Mouse (Mus musculus) heart, postnatal 0 days (tissue): Measurements from ENCODE around the gene Tceal7. TPM values are rescaled to one million over a fixed set of nuclear protein-coding genes. Genes with fewer than 3 reads are reported as not detected.

Source experiments
- ATAC-seq: fragments of 200-750 bp; cut with Nextera tagmentation; 2 replicates; pipeline ENCODE4 v1.8.0; 2017; ENCODE audit warnings: low read depth, moderate number of reproducible peaks, moderate library complexity; ENCODE audit not compliant: insufficient read depth
- DNase-seq: peaks from one replicate; pipeline ENCODE4 v3.0.0-alpha.2; 2016; ENCODE audit warnings: low spot score
- H3K27ac ChIP-seq: fragments of 300-500 bp; sonication (generic); 2 replicates; pipeline ENCODE4 v1.5.1; 2014; ENCODE audit warnings: low read depth, mild to moderate bottlenecking
- H3K27me3 ChIP-seq: fragments of 300-500 bp; sonication (generic); 2 replicates; pipeline ENCODE4 v1.6.1; 2014; ENCODE audit warnings: low read length, mixed read lengths; ENCODE audit not compliant: control insufficient read depth, insufficient read depth
- H3K36me3 ChIP-seq: fragments of 300-500 bp; sonication (generic); replicated peaks from 2 replicates; pipeline ENCODE4 v1.6.1; 2014; ENCODE audit warnings: low read length, mixed read lengths; ENCODE audit not compliant: control insufficient read depth, insufficient read depth
- H3K4me1 ChIP-seq: fragments of 300-500 bp; sonication (generic); 2 replicates; pipeline ENCODE4 v1.6.1; 2014; ENCODE audit warnings: antibody characterized with exemption; ENCODE audit not compliant: control insufficient read depth, insufficient read depth
- H3K4me2 ChIP-seq: fragments of 300-500 bp; sonication (generic); 2 replicates; pipeline ENCODE4 v1.6.1; 2014; ENCODE audit warnings: low read depth, mild to moderate bottlenecking, low read length, moderate library complexity
- H3K4me3 ChIP-seq: fragments of 300-500 bp; sonication (generic); 2 replicates; pipeline ENCODE4 v1.5.1; 2014; ENCODE audit warnings: low read depth, low read length
- H3K9ac ChIP-seq: fragments of 300-500 bp; sonication (generic); replicated peaks from 2 replicates; pipeline ENCODE4 v1.6.1; 2014; ENCODE audit warnings: low read depth, low read length, mixed read lengths
- H3K9me3 ChIP-seq: fragments of 300-500 bp; sonication (generic); replicated peaks from 2 replicates; pipeline ENCODE4 v1.6.1; 2016; ENCODE audit warnings: low read length; ENCODE audit not compliant: control insufficient read depth
- CTCF ChIP-seq: IDR thresholded peaks from 2 replicates; pipeline ENCODE4 v1.5.1; 2016; ENCODE audit warnings: antibody characterized with exemption, control low read depth, low read depth
- EP300 ChIP-seq: IDR thresholded peaks from 2 replicates; pipeline ENCODE4 v1.6.1; 2016; ENCODE audit warnings: antibody characterized with exemption, low read depth
- WGBS: fragments of 180-500 bp; shearing (Covaris S2); extraction: QIAGEN DNeasy Blood & Tissue Kit; methylation state at CpG from one replicate; pipeline ENCODE4 v1.1.7; 2014; 5-methylcytosine and 5-hydroxymethylcytosine counted together
- microRNA-seq: library from miRNA; unstranded; fragments of <30 nt; microRNA quantifications from one replicate; pipeline ENCODE4, GENCODE M21; 2016
- polyA plus RNA-seq: library from polyadenylated mRNA; unstranded; fragments of >200 nt; fragmentation: Nextera tagmentation; extraction: Ambion mirVana; gene quantifications from 2 replicates; pipeline ENCODE4 v1.2.1, GENCODE M21; 2015
- total RNA-seq: library from RNA; depleted of rRNA; stranded (reverse); fragments of >200 nt; gene quantifications from 2 replicates; pipeline ENCODE4 v1.2.3, GENCODE M21; 2014; ENCODE audit warnings: low replicate concordance; rRNA removed

Gene Tceal7
- total and polyA plus RNA-seq, 2 experiments from 2014 or later = 15.1 to 21.7 TPM

GRCm38 (mm10) chrX:136274542-136274941, 60.0 kb downstream of the Tceal7 start:
- H3K9ac ChIP-seq = no peak overlapping the region
- H3K4me3 ChIP-seq = no peak overlapping the region
- ATAC-seq (no peak), DNase-seq (no peak)
- H3K27me3 ChIP-seq = no peaks in the 10 kb centered on the region
- 16% methylated on average over 3 of the region's 3 CpGs for WGBS
- no peaks in the 10 kb centered on the region for H3K9me3 ChIP-seq
- H3K27ac ChIP-seq = no peak overlapping the region
- TF ChIP-seq CTCF = no peak
- TF ChIP-seq EP300 = no peak
- H3K4me1 ChIP-seq = no peaks in the 10 kb centered on the region
- H3K4me2 ChIP-seq = no peak overlapping the region
- no peaks in the 10 kb centered on the region for H3K36me3 ChIP-seq

GRCm38 (mm10) chrX:136275386-136275785, 60.8 kb downstream of the Tceal7 start:
- TF ChIP-seq EP300 (no peak), CTCF (no peak)
- H3K36me3 ChIP-seq = no peaks in the 10 kb centered on the region
- no peaks in the 10 kb centered on the region for H3K9me3 ChIP-seq
- H3K27me3 ChIP-seq = no peaks in the 10 kb centered on the region
- H3K9ac ChIP-seq = no peak overlapping the region
- H3K4me1 ChIP-seq = no peaks in the 10 kb centered on the region
- H3K4me2 ChIP-seq = no peak overlapping the region
- no peak overlapping the region for H3K27ac ChIP-seq
- no peak for DNase-seq
- WGBS = 40% methylated on average over 3 of the region's 3 CpGs
- ATAC-seq = no peak
- H3K4me3 ChIP-seq = no peak overlapping the region

Small RNA genes lying within 50 kb of the gene (microRNA-seq; reads per million reads assigned to microRNA genes)
- not detected for gene Mir6383

Other genes starting within 250 kb of the Tceal7 start
- gene Arxes2, start 221.0 kb upstream of the Tceal7 start, total RNA-seq = 14.9 and 31.1 TPM in 2 replicates
- 37.5 and 37.7 TPM in 2 replicates for gene Arxes2, start 221.0 kb upstream of the Tceal7 start, polyA plus RNA-seq
- gene Arxes1, start 181.4 kb upstream of the Tceal7 start, total RNA-seq = 1.5 and 3.5 TPM in 2 replicates
- 11.7 TPM in 2 replicates for gene Arxes1, start 181.4 kb upstream of the Tceal7 start, polyA plus RNA-seq
- 0.23 TPM in 1 of 2 replicates, not detected in the other for gene Bex2, start 146.5 kb upstream of the Tceal7 start, total RNA-seq
- 5.6 TPM in 2 replicates for gene Bex2, start 146.5 kb upstream of the Tceal7 start, polyA plus RNA-seq
- gene Nxf3, start 129.5 kb upstream of the Tceal7 start, total RNA-seq = not detected in 2 replicates
- 0.29 and 0.57 TPM in 2 replicates for gene Nxf3, start 129.5 kb upstream of the Tceal7 start, polyA plus RNA-seq
- gene Bex4, start 75.8 kb upstream of the Tceal7 start, total RNA-seq = 13.8 and 15.5 TPM in 2 replicates
- gene Bex4, start 75.8 kb upstream of the Tceal7 start, polyA plus RNA-seq = 93.8 and 119 TPM in 2 replicates
- 162 and 180 TPM in 2 replicates for gene Tceal8, start 42.4 kb upstream of the Tceal7 start, total RNA-seq
- gene Tceal8, start 42.4 kb upstream of the Tceal7 start, polyA plus RNA-seq = 202 and 229 TPM in 2 replicates
- 0.39 TPM in 1 of 2 replicates, not detected in the other for gene Tceal5, start 10.9 kb upstream of the Tceal7 start, total RNA-seq
- gene Tceal5, start 10.9 kb upstream of the Tceal7 start, polyA plus RNA-seq = 13.4 and 15.0 TPM in 2 replicates
- gene Bex1, start 734 bp downstream of the Tceal7 start, total RNA-seq = 27.3 and 69.5 TPM in 2 replicates
- 123 and 141 TPM in 2 replicates for gene Bex1, start 734 bp downstream of the Tceal7 start, polyA plus RNA-seq
- 216 and 228 TPM in 2 replicates for gene Tceal9, start 30.3 kb downstream of the Tceal7 start, total RNA-seq
- gene Tceal9, start 30.3 kb downstream of the Tceal7 start, polyA plus RNA-seq = 284 and 306 TPM in 2 replicates
- 133 and 177 TPM in 2 replicates for gene Bex3, start 55.5 kb downstream of the Tceal7 start, total RNA-seq
- 276 and 298 TPM in 2 replicates for gene Bex3, start 55.5 kb downstream of the Tceal7 start, polyA plus RNA-seq